Mouse (Mus musculus): Measurements from ENCODE around the gene Ndufa12. TPM values are rescaled to one million over a fixed set of nuclear protein-coding genes. Genes with fewer than 3 reads are reported as not detected.
A peak's percentile ranks its signal among the peaks of the same experiment; 100 is the strongest.

Gene Ndufa12
- 634 and 641 TPM in 2 replicates for polyA plus RNA-seq (2016; fragmentation: Nextera tagmentation; extraction: Ambion mirVana)

- H3K36me3 ChIP-seq, result peaks cover 48% of the 10 kb centered on the region
These were observed at the start of gene Ndufa12 for GRCm38 (mm10) chr10:94198482-94199405. Gene Ndufa12 (plus strand): TSS chr10:94198720.

GRCm38 (mm10) chr10:94151488-94151887, 47.0 kb upstream of the Ndufa12 start:
- no peak for ATAC-seq (ENCODE audit: insufficient number of reproducible peaks, low FRiP score)
- Histone ChIP-seq H3K9ac (no peak overlapping the region), H3K4me3 (no peak overlapping the region), H3K27me3 (replicated peaks) (no peaks in the 10 kb centered on the region), H3K36me3 (peaks cover 10% of the 10 kb centered on the region), H3K27ac (ENCODE audit: poor library complexity, severe bottlenecking) (no peak overlapping the region), H3K9me3 (replicated peaks) (no peaks in the 10 kb centered on the region), H3K4me1 (replicated peaks) (peaks cover 20% of the 10 kb centered on the region), H3K4me2 (no peak overlapping the region)
- WGBS, result 76% methylated on average over 4 of the region's 4 CpGs

More at GRCm38 (mm10) chr10:94198482-94199405, at the start of gene Ndufa12:
- WGBS, result under 1% methylated on average over 46 of the region's 46 CpGs
- ATAC-seq (ENCODE audit: insufficient number of reproducible peaks, low FRiP score), result peak; percentile 92
- H3K4me1 ChIP-seq (replicated peaks), result peaks cover 15% of the 10 kb centered on the region
- H3K9me3 ChIP-seq (replicated peaks), result no peaks in the 10 kb centered on the region
- H3K4me2 ChIP-seq, result peak within 1 kb of the TSS; percentile 86
- no peaks in the 10 kb centered on the region for H3K27me3 ChIP-seq (replicated peaks)
- peak within 1 kb of the TSS; percentile 84 for H3K9ac ChIP-seq
- H3K4me3 ChIP-seq, result peak within 1 kb of the TSS; percentile 73
- peak within 1 kb of the TSS; percentile 82 for H3K27ac ChIP-seq (ENCODE audit: poor library complexity, severe bottlenecking)

- Histone ChIP-seq H3K9me3 (replicated peaks) (no peaks in the 10 kb centered on the region), H3K36me3 (peaks cover 23% of the 10 kb centered on the region)
- ATAC-seq (ENCODE audit: insufficient number of reproducible peaks, low FRiP score), result no peak
These were observed 44.7 kb upstream of the Ndufa12 start for GRCm38 (mm10) chr10:94153841-94154240.

GRCm38 (mm10) chr10:94158962-94159361, 39.6 kb upstream of the Ndufa12 start:
- Histone ChIP-seq H3K4me1 (replicated peaks) (0 out of 2 replicates have a peak, but pooled peaks cover 3% of the 10 kb centered on the region), H3K4me2 (no peak overlapping the region), H3K9ac (no peak overlapping the region), H3K27ac (ENCODE audit: poor library complexity, severe bottlenecking) (no peak overlapping the region), H3K27me3 (replicated peaks) (no peaks in the 10 kb centered on the region), H3K36me3 (peaks cover 52% of the 10 kb centered on the region), H3K9me3 (replicated peaks) (no peaks in the 10 kb centered on the region), H3K4me3 (no peak overlapping the region)
- 86% methylated on average over 6 of the region's 6 CpGs for whole genome bisulfite sequencing
- no peak for ATAC-seq (ENCODE audit: insufficient number of reproducible peaks, low FRiP score)

More at GRCm38 (mm10) chr10:94153841-94154240, 44.7 kb upstream of the Ndufa12 start:
- no peaks in the 10 kb centered on the region for H3K27me3 ChIP-seq (replicated peaks)
- H3K9ac ChIP-seq, result no peak overlapping the region
- H3K4me1 ChIP-seq (replicated peaks), result peaks cover 11% of the 10 kb centered on the region
- no peak overlapping the region for H3K27ac ChIP-seq (ENCODE audit: poor library complexity, severe bottlenecking)
- no peak overlapping the region for H3K4me2 ChIP-seq
- no peak overlapping the region for H3K4me3 ChIP-seq

- H3K27me3 ChIP-seq (replicated peaks), result no peaks in the 10 kb centered on the region
- peaks cover 54% of the 10 kb centered on the region for H3K36me3 ChIP-seq
- no peak overlapping the region for H3K4me3 ChIP-seq
- H3K4me2 ChIP-seq, result no peak overlapping the region
- H3K27ac ChIP-seq (ENCODE audit: poor library complexity, severe bottlenecking), result no peak overlapping the region
- 85% methylated on average over 4 of the region's 4 CpGs for WGBS
- H3K9ac ChIP-seq, result no peak overlapping the region
- no peaks in the 10 kb centered on the region for H3K9me3 ChIP-seq (replicated peaks)
- ATAC-seq (ENCODE audit: insufficient number of reproducible peaks, low FRiP score), result no peak
- 0 out of 2 replicates have a peak, but pooled peaks cover 3% of the 10 kb centered on the region for H3K4me1 ChIP-seq (replicated peaks)
These were observed 39.1 kb upstream of the Ndufa12 start for GRCm38 (mm10) chr10:94159406-94159805.

- Histone ChIP-seq H3K27ac (ENCODE audit: poor library complexity, severe bottlenecking) (no peak overlapping the region), H3K4me2 (no peak overlapping the region), H3K27me3 (replicated peaks) (no peaks in the 10 kb centered on the region), H3K36me3 (peaks cover 54% of the 10 kb centered on the region), H3K4me1 (replicated peaks) (0 out of 2 replicates have a peak, but pooled peaks cover 3% of the 10 kb centered on the region), H3K4me3 (no peak overlapping the region), H3K9ac (no peak overlapping the region), H3K9me3 (replicated peaks) (no peaks in the 10 kb centered on the region)
- 73% methylated on average over 5 of the region's 5 CpGs for WGBS
- ATAC-seq (ENCODE audit: insufficient number of reproducible peaks, low FRiP score), result no peak
These were observed 37.3 kb upstream of the Ndufa12 start for GRCm38 (mm10) chr10:94161051-94161765.

GRCm38 (mm10) chr10:94162031-94162430, 36.5 kb upstream of the Ndufa12 start:
- Histone ChIP-seq H3K4me1 (replicated peaks) (0 out of 2 replicates have a peak, but pooled peaks cover 3% of the 10 kb centered on the region), H3K36me3 (peaks cover 57% of the 10 kb centered on the region), H3K9me3 (replicated peaks) (no peaks in the 10 kb centered on the region), H3K4me2 (no peak overlapping the region), H3K27ac (ENCODE audit: poor library complexity, severe bottlenecking) (no peak overlapping the region), H3K4me3 (no peak overlapping the region), H3K9ac (no peak overlapping the region), H3K27me3 (replicated peaks) (no peaks in the 10 kb centered on the region)
- WGBS, result 90% methylated on average over 7 of the region's 7 CpGs
- no peak for ATAC-seq (ENCODE audit: insufficient number of reproducible peaks, low FRiP score)

GRCm38 (mm10) chr10:94164104-94164845, 34.2 kb upstream of the Ndufa12 start:
- no peak overlapping the region for H3K9ac ChIP-seq
- no peaks in the 10 kb centered on the region for H3K9me3 ChIP-seq (replicated peaks)
- H3K36me3 ChIP-seq, result peaks cover 61% of the 10 kb centered on the region
- H3K4me1 ChIP-seq (replicated peaks), result 0 out of 2 replicates have a peak, but pooled peaks cover 2% of the 10 kb centered on the region
- H3K27me3 ChIP-seq (replicated peaks), result no peaks in the 10 kb centered on the region
- no peak overlapping the region for H3K4me2 ChIP-seq
- no peak for ATAC-seq (ENCODE audit: insufficient number of reproducible peaks, low FRiP score)
- H3K4me3 ChIP-seq, result no peak overlapping the region
- 66% methylated on average over 5 of the region's 5 CpGs for WGBS
- H3K27ac ChIP-seq (ENCODE audit: poor library complexity, severe bottlenecking), result no peak overlapping the region

- H3K27ac ChIP-seq (ENCODE audit: poor library complexity, severe bottlenecking), result no peak overlapping the region
- no peak overlapping the region for H3K4me2 ChIP-seq
- no peaks in the 10 kb centered on the region for H3K27me3 ChIP-seq (replicated peaks)
- WGBS, result 82% methylated on average over 16 of the region's 16 CpGs
- H3K4me1 ChIP-seq (replicated peaks), result no peaks in the 10 kb centered on the region
- no peak for ATAC-seq (ENCODE audit: insufficient number of reproducible peaks, low FRiP score)
- no peak overlapping the region for H3K4me3 ChIP-seq
- H3K9me3 ChIP-seq (replicated peaks), result peaks cover 9% of the 10 kb centered on the region; the same call in 1 of the 2 replicates
- peaks cover 63% of the 10 kb centered on the region for H3K36me3 ChIP-seq
- H3K9ac ChIP-seq, result no peak overlapping the region
These were observed 33.1 kb upstream of the Ndufa12 start for GRCm38 (mm10) chr10:94165426-94165825.

GRCm38 (mm10) chr10:94167051-94167750, 31.3 kb upstream of the Ndufa12 start:
- H3K4me1 ChIP-seq (replicated peaks), result peaks cover 4% of the 10 kb centered on the region
- H3K9me3 ChIP-seq (replicated peaks), result peaks cover 9% of the 10 kb centered on the region; the same call in 1 of the 2 replicates
- H3K4me2 ChIP-seq, result no peak overlapping the region
- ATAC-seq (ENCODE audit: insufficient number of reproducible peaks, low FRiP score), result no peak
- no peak overlapping the region for H3K27ac ChIP-seq (ENCODE audit: poor library complexity, severe bottlenecking)
- no peaks in the 10 kb centered on the region for H3K27me3 ChIP-seq (replicated peaks)
- H3K9ac ChIP-seq, result no peak overlapping the region
- WGBS, result 88% methylated on average over 11 of the region's 11 CpGs
- peaks cover 64% of the 10 kb centered on the region for H3K36me3 ChIP-seq
- H3K4me3 ChIP-seq, result no peak overlapping the region
